Mouse (Mus musculus) myocyte (in vitro differentiated cells): ENCODE results near the gene Slbp. TPM values are rescaled to one million over a fixed set of nuclear protein-coding genes. Genes with fewer than 3 reads are reported as not detected.

ENCODE experiments used
- H3K27me3 ChIP-seq: one replicate; pipeline ENCODE4 v1.6.1; 2011; ENCODE audit not compliant: control insufficient read depth, insufficient read depth, insufficient read length
- H3K36me3 ChIP-seq: one replicate; pipeline ENCODE4 v1.6.1; 2011; ENCODE audit not compliant: control insufficient read depth, insufficient read depth
- H3K4me2 ChIP-seq: one replicate; pipeline ENCODE4 v1.6.1; 2011; ENCODE audit warnings: low read depth, control low read depth
- H3K4me3 ChIP-seq: one replicate; pipeline ENCODE4 v1.5.1; 2011; ENCODE audit warnings: mild to moderate bottlenecking, control low read depth, moderate library complexity
- H3K79me2 ChIP-seq: one replicate; pipeline ENCODE4 v1.6.1; 2011; ENCODE audit not compliant: control insufficient read depth, insufficient read depth
- H3ac ChIP-seq: one replicate; pipeline ENCODE4 v1.6.1; 2011; ENCODE audit not compliant: control insufficient read depth, insufficient read length
- CEBPB ChIP-seq: IDR thresholded peaks from 2 replicates; pipeline ENCODE4 v1.6.1; 2011; ENCODE audit warnings: mild to moderate bottlenecking, moderate library complexity; ENCODE audit not compliant: poor library complexity, insufficient read depth, severe bottlenecking
- E2F4 ChIP-seq: IDR thresholded peaks from one replicate; pipeline ENCODE4 v1.6.1; 2011; ENCODE audit warnings: mild to moderate bottlenecking, control low read depth, moderate library complexity; ENCODE audit not compliant: insufficient read depth
- MAX ChIP-seq: IDR thresholded peaks from one replicate; pipeline ENCODE4 v1.6.1; 2011; ENCODE audit warnings: low read depth, mild to moderate bottlenecking, control low read depth
- MYOD1 ChIP-seq, 3 experiments: IDR thresholded peaks; one replicate each; pipeline ENCODE4 v1.6.1; 2011; ENCODE audit warnings: control low read depth in 2 of 3, low read depth in 2 of 3, mild to moderate bottlenecking in 2 of 3, moderate library complexity in 1 of 3; ENCODE audit not compliant: insufficient read length in 2 of 3, control insufficient read depth in 1 of 3
- MYOG ChIP-seq, 3 experiments: IDR thresholded peaks; one replicate each; pipeline ENCODE4 v1.6.1; 2011; ENCODE audit warnings: control low read depth in 2 of 3, low read depth in 2 of 3, mild to moderate bottlenecking in 2 of 3; ENCODE audit not compliant: insufficient read length in 2 of 3, control insufficient read depth in 1 of 3, insufficient read depth in 1 of 3
- POLR2A ChIP-seq: IDR thresholded peaks from one replicate; pipeline ENCODE4 v1.6.1; 2011; ENCODE audit warnings: low read depth, mild to moderate bottlenecking, control low read depth, moderate library complexity; ENCODE audit not compliant: insufficient read length
- POLR2AphosphoS2 ChIP-seq: IDR thresholded peaks from one replicate; pipeline ENCODE4 v1.6.1; 2011; ENCODE audit warnings: low read depth, control low read depth; ENCODE audit not compliant: insufficient read length
- REST ChIP-seq: IDR thresholded peaks from one replicate; pipeline ENCODE4 v1.6.1; 2011; ENCODE audit warnings: mild to moderate bottlenecking, control low read depth, moderate library complexity; ENCODE audit not compliant: insufficient read depth, insufficient read length
- SRF ChIP-seq: IDR thresholded peaks from one replicate; pipeline ENCODE4 v1.6.1; 2011; ENCODE audit warnings: low read depth; ENCODE audit not compliant: control insufficient read depth, insufficient read length
- TCF12 ChIP-seq: IDR thresholded peaks from one replicate; pipeline ENCODE4 v1.6.1; 2011; ENCODE audit warnings: mild to moderate bottlenecking, control low read depth; ENCODE audit not compliant: poor library complexity, insufficient read depth, severe bottlenecking
- TCF3 ChIP-seq: IDR thresholded peaks from one replicate; pipeline ENCODE4 v1.6.1; 2011; ENCODE audit warnings: low read depth, control low read depth; ENCODE audit not compliant: insufficient read length
- USF1 ChIP-seq: IDR thresholded peaks from one replicate; pipeline ENCODE4 v1.6.1; 2011; ENCODE audit warnings: low read depth, mild to moderate bottlenecking, control low read depth, moderate library complexity
- polyA plus RNA-seq: library from polyadenylated mRNA; unstranded; fragments of >200 nt; fragmentation: generic; extraction: Trizol; gene quantifications from one replicate; pipeline ENCODE4 v1.2.1, GENCODE M21; 2012; ENCODE audit warnings: missing spikeins

The Slbp gene
- polyA plus RNA-seq, 1 experiment: 13.1 TPM

DNA sequence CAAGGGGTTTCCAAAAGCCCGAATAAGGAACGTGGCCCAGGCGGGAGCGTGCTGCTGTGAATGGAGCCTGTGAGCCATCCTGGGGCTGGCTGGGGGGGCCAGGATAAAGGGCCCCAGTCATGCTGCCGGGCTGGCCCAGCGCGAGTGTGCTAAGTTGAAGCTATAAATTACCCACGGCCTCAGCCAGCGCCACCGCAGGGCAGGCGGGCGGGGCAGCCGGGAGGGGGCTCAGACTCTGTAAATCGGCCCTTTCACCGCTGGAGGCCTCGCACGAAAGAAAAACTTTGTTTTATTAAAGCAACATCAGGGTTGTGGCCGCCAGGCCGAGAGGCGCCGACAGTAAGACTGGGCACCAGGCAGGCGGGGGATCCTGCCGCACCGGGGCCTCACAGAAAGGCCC lies 40.0 kb upstream of the Slbp start:
- Histone ChIP-seq H3K36me3 (no peaks in the 10 kb centered on the region), H3K4me3 (no peak overlapping the region), H3K27me3 (peaks cover 39% of the 10 kb centered on the region), H3ac (no peak overlapping the region), H3K4me2 (no peak overlapping the region), H3K79me2 (no peaks in the 10 kb centered on the region)
- TF ChIP-seq CEBPB (no peak), TCF3 (no peak), TCF12 (no peak), MYOD1 (IDR thresholded peaks at IDR 0.05; ENCODE audit: control insufficient read depth in 1 of 3, insufficient read length in 2 of 3, low read depth in 2 of 3) (no peak), SRF (no peak), E2F4 (no peak), MYOG (IDR thresholded peaks at IDR 0.05; ENCODE audit: control insufficient read depth in 1 of 3, insufficient read depth in 1 of 3, insufficient read length in 2 of 3, low read depth in 2 of 3) (no peak), MAX (no peak), USF1 (no peak), POLR2A (no peak), POLR2AphosphoS2 (no peak), REST (no peak)

DNA sequence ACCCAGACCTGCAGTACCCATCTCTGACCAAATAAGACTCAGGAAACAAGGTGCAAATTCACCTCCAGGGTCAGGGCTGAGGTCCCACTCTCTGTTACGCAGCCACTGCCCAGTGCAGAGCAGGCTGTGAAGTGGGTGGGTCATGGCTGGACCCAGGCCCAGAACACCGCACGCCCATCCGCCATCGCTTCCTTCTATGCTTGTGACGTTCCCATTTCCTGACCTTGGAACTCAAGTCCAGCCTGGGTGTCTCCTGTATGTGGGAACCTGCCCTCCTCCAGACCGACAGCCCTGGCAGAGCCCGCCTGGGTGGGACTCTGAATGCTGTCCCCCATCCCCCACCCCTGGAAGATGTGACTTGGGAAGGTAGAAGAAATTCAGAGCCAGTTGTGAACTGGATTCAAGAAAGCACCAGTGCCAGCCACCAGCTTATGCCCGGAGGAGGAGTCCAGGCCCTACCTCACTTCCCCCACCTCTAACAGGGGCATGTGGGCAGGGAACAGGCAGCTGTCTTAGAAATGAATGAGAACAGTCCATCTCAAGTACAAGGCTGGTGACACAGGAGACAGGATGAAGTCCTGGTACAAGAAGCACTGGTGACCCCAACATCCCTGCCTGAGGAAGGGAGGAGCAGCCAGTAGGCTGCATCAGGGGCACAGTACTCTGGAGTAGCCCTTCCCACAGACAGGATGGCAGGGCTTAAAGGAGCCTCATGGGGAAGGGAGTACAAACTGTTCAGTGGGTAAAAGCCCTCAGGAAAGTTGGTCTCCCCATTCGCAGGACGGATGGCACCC lies 37.7 kb upstream of the Slbp start:
- Histone ChIP-seq H3K4me2 (no peak overlapping the region), H3K4me3 (no peak overlapping the region), H3K79me2 (no peaks in the 10 kb centered on the region), H3K36me3 (no peaks in the 10 kb centered on the region), H3ac (no peak overlapping the region), H3K27me3 (peaks cover 24% of the 10 kb centered on the region)
- no peak for TF ChIP-seq TCF12
- TF ChIP-seq POLR2A: no peak
- TF ChIP-seq E2F4: no peak
- TF ChIP-seq MYOD1 (IDR thresholded peaks at IDR 0.05; ENCODE audit: control insufficient read depth in 1 of 3, insufficient read length in 2 of 3, low read depth in 2 of 3): no peak
- no peak for TF ChIP-seq CEBPB
- TF ChIP-seq SRF: no peak
- TF ChIP-seq TCF3: no peak
- no peak for TF ChIP-seq POLR2AphosphoS2
- no peak for TF ChIP-seq MAX

DNA sequence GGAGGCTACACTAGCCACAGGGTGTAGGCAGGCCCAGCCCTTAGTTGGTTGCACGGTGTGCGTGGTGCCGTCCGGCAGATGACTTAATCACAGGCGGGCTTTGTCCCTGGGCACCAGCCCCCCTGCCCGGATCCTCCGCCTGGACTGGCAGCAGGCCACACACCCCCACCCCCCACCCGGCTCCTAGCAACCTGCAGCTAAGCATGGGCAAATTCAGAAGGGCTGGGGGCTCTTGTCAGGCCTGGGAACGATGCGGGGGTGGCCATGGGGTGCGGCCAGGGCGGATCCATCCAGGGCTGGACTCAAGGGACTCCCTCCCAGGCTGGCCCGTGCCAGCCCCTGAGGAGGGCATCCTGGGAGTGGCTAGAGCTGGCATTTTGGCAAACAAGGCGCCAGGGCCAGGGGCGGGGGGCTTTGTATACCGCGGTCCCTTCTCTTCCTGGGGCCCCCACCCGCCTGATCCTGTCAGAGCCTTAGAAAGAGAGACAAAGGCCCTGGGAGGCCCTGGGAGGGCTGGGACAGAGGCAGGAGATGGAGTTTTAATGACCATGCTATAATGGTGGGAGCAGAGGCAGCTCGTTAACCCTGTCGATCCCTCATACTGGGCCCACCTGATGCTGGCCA lies 37.0 kb upstream of the Slbp start:
- H3K4me2 ChIP-seq: no peak overlapping the region

DNA sequence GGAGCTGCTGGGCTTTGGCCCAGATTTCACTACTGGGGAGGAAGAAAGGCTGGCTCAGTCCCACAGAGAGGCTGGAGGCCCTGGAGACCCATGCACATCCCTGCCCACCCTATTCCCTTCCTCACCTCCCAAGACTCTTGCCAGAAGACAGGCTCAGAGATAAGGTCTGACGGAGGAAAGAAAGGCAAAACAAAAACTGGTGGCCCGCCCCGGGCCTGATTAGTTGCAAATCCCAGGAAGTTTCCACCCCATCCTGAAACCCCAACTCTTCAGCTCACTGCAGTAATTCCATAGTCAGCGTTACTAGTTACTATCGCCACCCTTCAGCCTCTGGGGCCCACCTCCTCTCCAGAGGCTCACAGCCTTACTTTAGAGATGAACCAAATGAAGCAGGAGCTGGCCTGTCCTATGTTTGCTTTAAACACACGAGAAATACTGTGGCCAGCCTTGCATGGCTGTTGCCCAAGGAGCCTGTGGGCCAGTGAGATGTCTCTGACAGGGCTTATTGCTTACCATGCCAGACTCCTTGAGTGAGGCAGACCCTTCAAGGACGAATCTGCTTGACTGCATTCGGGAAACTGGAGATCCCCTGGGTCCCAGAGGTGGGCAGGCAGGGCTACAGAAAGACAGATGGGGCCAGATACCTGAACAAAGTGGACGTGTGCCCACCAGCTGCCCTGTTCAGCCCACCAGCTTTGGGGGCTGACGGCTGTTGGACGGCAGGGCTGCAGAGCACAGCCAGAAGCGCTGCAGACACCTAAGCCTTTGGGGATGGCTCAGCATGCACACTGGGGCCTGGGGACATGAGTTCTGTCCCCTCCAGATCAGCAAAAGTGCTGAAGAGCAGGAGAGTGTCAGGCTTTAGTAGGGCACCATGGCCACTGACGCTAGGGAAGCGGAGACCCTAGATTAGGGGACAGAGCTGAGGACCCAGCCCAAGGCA lies 36.2 kb upstream of the Slbp start:
- Histone ChIP-seq H3K79me2 (no peaks in the 10 kb centered on the region), H3ac (no peak overlapping the region), H3K4me3 (no peak overlapping the region), H3K27me3 (peaks cover 16% of the 10 kb centered on the region), H3K36me3 (no peaks in the 10 kb centered on the region), H3K4me2 (no peak overlapping the region)
- TF ChIP-seq USF1 (no peak), REST (no peak), TCF3 (no peak), MYOD1 (IDR thresholded peaks at IDR 0.05; ENCODE audit: control insufficient read depth in 1 of 3, insufficient read length in 2 of 3, low read depth in 2 of 3) (no peak), MAX (no peak), POLR2A (no peak), TCF12 (no peak), MYOG (IDR thresholded peaks at IDR 0.05; ENCODE audit: control insufficient read depth in 1 of 3, insufficient read depth in 1 of 3, insufficient read length in 2 of 3, low read depth in 2 of 3) (no peak), CEBPB (no peak), E2F4 (no peak), SRF (no peak), POLR2AphosphoS2 (no peak)

More for the DNA sequence above, 37.0 kb upstream of the Slbp start:
- Histone ChIP-seq H3K79me2 (no peaks in the 10 kb centered on the region), H3K27me3 (peaks cover 21% of the 10 kb centered on the region), H3ac (no peak overlapping the region), H3K4me3 (no peak overlapping the region), H3K36me3 (no peaks in the 10 kb centered on the region)
- TF ChIP-seq MYOD1 (IDR thresholded peaks at IDR 0.05; ENCODE audit: control insufficient read depth in 1 of 3, insufficient read length in 2 of 3, low read depth in 2 of 3): no peak
- no peak for TF ChIP-seq CEBPB
- TF ChIP-seq REST: no peak
- no peak for TF ChIP-seq E2F4
- TF ChIP-seq USF1: no peak
- no peak for TF ChIP-seq MAX
- no peak for TF ChIP-seq TCF12
- TF ChIP-seq TCF3: no peak
- TF ChIP-seq SRF: no peak
- TF ChIP-seq POLR2AphosphoS2: no peak
- no peak for TF ChIP-seq POLR2A
